Mouse (Mus musculus) G1E (cell line): ENCODE measurements around the gene Kcnma1.

Experiments
- CTCF ChIP-seq: IDR thresholded peaks from 2 replicates; pipeline ENCODE4 v1.5.1; 2012; ENCODE audit warnings: low read depth, low read length, inconsistent platforms, mixed read lengths
- GATA1 ChIP-seq: IDR thresholded peaks from 2 replicates; pipeline ENCODE4 v1.6.1; 2012; ENCODE audit warnings: borderline replicate concordance, low read length, inconsistent platforms, mixed read lengths

DNA sequence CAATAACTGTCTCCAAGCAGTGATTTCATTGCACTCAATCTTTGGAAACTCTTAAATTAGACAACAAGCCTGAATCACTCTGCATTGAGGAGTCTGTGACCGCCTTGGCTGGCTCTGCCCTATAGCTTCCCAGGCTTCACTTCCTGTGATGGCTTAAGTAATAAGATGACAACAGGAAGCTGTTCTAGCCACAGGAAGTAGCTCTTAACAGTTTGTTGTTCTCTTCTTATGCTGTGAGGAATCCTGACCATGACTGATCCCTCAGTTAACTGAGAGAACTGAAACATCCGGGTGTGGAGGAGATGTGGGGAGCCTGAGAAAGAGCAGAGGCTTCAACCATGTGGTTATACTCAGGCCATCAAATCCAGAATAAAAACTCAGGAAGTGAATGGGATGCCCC lies 549.2 kb downstream of the Kcnma1 start:
- no peak for TF ChIP-seq GATA1
- no peak for TF ChIP-seq CTCF
